Mouse (Mus musculus) c-Kit-negative CD71-positive TER-119-positive erythroid progenitor cells, embryonic 14.5 days (primary cell): Measurements from ENCODE around the gene Rbm26.
A peak's percentile ranks its signal among the peaks of the same experiment; 100 is the strongest.

ENCODE experiments used
- DNase-seq: peaks from one replicate; pipeline ENCODE4 v3.0.0-alpha.2; 2013; ENCODE audit warnings: low read depth, low spot score

The Rbm26 gene

GRCm38 (mm10) chr14:105177238-105177693 is at the start of gene Rbm26:
Rbm26 (minus strand) TSS chr14:105177327.
- DNase-seq = peak; percentile 91

GRCm38 (mm10) chr14:105225790-105226189 is 48.7 kb upstream of the Rbm26 start:
- no peak for DNase-seq

DNA sequence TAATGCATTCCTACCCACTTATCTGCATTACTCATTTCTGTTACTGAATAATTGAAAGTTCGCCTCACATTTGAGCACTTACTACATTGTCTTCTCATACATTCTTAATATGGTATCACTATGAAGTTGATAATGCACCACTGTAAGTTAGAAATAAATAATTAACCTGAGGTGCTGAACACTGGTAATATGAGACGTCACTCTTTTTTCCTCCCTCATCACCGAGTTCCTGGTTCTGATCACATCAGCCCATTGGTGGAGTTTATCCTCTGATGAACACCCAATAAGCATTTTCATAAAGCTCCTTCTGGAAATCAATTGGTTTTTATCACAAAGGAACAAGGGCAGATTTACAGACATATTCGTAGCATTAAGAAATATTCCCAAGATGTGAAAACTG is 45.1 kb upstream of the Rbm26 start:
- no peak for DNase-seq

GRCm38 (mm10) chr14:105219525-105220376 is 42.6 kb upstream of the Rbm26 start:
- no peak for DNase-seq

GRCm38 (mm10) chr14:105198401-105198800 is 21.3 kb upstream of the Rbm26 start:
- DNase-seq = no peak

DNA sequence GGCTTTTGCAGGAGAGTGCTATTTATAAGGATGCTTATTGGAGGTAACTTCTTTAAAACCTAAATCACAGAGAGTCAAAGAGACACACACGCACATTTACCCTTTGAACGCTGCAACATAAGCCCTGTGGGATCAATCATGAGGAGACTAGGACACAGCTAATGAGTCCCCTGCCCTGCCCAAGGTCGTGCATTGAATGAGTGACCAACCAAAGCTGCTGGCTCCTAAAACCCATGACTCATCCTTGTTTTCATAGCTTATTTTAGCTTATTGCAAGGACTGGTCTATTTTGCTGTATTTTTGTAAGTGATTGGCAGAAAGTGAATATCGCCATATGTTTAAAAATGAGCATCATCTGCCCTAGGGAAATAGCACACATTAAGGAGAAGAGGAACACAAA is 17.6 kb upstream of the Rbm26 start:
- DNase-seq = no peak

GRCm38 (mm10) chr14:105184866-105185265 is 7.7 kb upstream of the Rbm26 start:
- DNase-seq = no peak

DNA sequence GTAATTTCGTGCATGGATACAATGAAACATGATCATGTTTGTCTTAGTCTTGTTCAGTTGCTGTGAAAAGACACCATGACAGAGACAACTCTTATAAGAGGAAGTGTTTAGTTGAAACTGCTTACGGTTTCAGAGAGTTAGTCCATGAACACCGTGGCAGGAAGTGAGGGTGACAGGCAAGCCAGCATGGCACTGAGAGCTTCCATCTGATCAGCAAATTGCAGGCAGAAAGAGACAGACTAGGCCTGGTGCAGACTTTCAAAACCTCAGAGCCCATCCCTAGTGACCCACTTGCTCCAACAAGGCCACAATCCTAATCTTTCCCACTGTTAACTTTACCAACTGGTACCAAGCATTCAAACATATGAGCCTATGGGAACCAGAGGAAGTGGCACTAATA is 5.7 kb upstream of the Rbm26 start:
- no peak for DNase-seq

DNA sequence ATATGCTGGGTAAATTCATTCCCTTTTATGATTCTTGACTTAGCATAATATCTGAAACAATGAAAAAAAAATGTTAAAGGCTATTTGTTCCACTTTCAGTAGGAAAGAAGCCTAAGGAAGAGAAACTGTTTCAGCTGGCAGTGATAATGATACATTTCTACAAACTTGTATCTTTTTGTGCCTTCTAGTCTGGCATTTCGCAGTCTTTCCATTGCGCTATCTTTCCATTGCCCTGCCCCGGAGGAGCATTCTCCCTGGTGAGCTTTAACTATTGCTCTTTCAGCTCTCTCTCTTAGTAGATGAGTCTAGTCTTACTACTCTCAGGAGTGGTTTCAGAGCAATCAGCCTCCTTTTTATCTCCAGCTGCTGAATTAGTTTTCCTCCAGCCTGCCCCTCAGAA is 2.6 kb upstream of the Rbm26 start:
- no peak for DNase-seq

DNA sequence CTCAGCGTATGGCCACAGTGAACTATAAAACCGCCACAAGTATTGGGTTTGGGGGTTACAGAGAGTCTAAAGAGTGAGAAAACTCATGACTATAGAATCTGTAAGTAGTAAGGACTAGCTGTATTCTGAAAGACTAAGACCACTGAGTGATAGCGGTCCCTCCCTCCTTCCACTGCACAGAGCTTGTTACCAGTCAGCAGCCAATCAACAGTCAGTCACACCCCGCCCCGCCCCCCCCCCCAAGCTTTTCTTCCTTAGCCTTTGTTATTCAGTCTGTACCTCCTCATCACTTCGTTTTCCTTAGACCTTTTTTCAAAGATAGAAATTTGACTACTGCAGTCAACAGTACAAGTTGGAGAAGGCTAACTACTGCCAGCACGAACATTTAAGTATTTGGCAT is 1.9 kb upstream of the Rbm26 start:
- no peak for DNase-seq

- peak; percentile 21 for DNase-seq
These were observed 552 bp downstream of the Rbm26 start for GRCm38 (mm10) chr14:105176381-105177168.

GRCm38 (mm10) chr14:105167181-105167580 is 9.9 kb downstream of the Rbm26 start:
- no peak for DNase-seq

DNA sequence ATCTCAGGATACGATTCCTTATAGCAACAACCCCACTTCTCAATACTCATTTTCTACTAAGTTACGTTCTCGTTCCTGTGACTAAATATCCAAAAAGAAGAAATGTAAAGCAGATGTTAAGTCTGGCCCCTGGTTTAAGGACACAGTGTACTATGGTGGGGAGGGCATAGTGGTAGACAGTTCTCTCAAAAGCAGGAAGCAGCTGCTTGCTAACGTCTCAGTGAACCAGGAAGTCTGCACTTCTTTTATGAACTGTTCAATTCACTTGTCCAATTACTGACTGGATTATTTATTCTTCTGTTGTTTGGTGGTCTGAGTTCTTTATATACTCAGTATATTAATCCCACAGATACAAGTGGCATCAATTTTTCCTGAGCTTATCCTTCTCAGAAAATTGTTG is 12.3 kb downstream of the Rbm26 start:
- DNase-seq = no peak

DNA sequence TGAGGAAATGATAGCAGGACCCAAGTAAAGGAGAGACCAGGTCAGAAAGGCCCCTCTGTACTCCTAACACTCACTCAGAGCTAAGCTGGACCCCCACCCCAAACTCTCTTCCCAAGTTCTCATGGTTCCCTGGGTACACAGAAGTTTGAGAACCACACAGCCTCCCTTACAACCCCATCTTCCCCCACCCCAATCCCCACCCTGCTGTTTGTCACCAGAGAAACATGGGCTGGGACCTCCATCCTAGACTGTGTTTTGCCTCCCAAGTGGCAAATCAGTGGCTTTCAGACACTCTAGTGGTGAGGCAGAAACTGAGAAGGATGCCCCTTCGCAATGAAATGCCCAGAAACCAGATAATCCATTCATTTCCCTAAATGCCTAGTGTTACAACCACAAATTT is 15.8 kb downstream of the Rbm26 start:
- no peak for DNase-seq

DNA sequence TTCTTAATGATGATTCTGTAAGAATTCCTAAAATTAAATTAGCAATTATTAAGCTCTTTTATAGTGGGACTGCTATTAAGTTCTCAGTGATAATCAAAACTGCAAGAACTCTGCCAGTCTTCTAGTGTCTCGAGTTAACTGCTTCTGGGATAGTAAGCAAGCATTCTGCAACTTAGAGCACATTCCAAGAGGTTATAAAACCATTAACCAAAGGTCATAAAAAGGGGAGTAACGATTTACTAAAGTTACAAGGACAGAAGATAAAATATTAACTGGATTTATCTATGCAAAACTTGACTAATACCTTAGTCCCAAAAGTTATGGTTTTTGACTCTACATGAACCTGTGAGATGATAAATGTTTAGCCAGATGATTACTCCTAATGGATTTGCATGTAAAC is 18.6 kb downstream of the Rbm26 start:
- DNase-seq = no peak

- DNase-seq = no peak
These were observed 43.1 kb downstream of the Rbm26 start for GRCm38 (mm10) chr14:105134076-105134475.

DNA sequence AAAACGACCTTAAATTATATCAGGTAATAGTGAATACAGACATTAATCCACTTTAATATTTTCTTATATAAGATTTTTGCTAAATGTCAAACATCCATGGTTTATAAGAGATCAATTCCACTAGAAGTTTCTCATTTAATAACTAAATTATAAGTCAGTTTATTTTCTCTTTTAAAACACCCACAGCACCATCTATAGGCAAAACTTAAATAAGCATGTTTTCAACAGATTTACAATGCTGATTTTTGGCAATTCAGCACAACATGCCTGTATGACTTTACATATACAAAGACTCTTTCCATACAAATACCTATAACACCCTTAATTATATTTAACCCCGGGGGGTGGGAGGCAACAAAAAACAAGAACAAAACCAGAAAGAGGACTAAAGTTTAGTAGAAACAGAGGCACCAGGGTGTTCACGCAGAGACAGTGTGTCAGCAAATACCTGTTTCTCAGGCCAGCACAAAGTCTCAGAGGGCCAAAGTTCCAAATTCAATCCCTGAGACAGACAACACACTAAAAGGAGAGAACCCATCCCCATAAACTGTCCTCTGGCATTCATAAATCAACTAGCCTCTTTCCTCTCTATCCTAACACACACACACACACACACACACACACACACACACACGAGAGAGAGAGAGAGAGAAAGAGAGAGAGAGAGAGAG is 49.3 kb downstream of the Rbm26 start:
- no peak for DNase-seq

DNA sequence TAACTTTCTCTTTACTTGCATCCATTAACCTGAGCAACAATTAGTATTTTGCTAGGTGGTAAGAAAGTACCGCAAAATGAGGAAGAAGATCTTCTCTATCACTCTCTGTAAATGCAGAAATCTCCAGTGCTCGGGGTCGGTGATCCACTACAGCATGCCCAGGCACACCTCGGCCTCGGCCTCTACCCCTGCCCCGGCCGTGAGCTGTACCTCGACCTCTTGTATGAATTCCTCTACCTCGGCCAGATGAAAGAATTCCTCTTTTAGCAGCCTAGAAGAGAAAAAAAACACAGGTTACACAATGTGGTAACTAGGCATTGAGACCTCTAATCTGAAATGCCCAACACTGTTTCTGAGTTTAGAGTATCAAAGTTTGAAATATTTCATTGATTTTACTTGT is 52.6 kb downstream of the Rbm26 start:
- no peak for DNase-seq

DNA sequence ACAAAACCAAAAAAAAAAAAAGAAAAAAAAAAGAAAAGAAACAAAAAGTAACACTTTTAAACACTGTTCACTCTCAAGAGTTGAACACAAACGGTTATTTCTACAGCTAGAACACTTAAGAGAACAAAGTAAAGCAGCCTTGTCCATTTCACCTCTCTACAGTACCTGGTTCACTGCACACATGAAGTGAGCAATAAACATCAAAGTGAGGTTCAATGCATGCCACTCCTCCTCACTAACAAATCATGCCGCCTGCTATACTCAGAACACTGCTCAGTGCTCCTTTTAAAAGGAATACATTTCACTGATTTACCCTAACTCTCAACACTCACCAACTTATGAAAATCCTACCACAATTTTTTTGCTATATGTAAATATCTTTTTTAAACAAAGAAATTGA is 61.7 kb downstream of the Rbm26 start:
- DNase-seq = no peak

DNA sequence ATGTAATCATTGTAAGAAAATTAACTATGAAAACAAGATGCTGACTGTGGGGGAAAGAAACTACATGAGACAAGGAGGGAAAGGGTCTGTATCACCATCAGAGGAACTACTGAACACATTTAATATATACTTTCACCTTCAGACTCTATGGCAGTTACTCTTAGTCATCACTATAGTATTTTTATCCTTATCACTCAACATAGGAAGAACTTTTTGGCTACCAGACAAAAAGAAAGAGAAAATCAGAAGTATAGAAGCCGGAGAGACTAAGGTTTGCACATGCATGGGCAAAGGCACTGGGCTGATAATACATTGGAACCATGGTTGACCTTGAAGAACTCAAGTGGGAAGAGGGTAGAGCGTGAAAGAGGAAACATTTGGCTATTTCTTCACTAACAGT is 70.9 kb downstream of the Rbm26 start:
- DNase-seq = no peak

DNA sequence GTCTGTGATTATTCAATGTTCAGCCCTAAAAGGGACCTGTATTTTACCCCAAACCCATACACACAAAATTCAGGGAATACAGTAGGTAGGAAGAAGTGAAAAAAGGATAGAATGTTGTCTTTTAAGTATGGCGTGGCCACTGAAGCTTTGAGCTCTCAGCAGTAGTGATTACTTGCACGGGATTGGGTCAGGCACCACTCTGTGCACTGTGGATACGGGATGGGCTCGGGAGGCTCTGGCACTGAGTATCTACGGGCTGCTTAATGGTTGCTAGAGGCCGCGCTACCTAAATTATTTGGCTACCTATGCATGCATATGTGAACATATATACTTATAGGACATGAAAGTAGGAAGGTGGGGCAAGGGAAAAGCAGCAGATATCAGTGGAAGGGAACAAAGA is 78.3 kb downstream of the Rbm26 start:
- no peak for DNase-seq

DNA sequence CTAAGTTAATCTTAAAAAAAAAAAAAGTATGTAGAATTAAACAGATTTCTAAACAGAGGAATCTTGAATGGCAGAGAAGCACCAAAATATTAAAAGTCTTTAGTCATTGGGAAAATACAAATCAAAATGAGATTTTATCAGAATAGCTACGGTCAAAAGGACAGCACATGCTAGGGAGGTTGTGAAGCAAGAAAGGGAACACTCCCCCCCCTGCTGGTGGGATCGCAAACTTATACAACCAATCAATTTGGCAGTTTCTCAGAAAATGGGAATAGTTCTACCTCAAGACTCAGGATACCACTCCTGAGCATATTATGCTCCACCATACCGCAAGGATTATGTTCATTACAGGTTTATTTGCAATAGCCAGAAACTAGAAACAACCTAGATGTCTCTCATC is 80.9 kb downstream of the Rbm26 start:
- DNase-seq = no peak
